Mouse (Mus musculus): ENCODE results near the gene Rab36.

Rab36 gene

GRCm38 (mm10) chr10:75045831-75046230, 9.0 kb downstream of the Rab36 start:
- no peak for DNase-seq (ENCODE audit: low spot score in 2 of 2)

- no peak for DNase-seq (ENCODE audit: low spot score in 2 of 2)
Observed at GRCm38 (mm10) chr10:75048711-75049110, 11.9 kb downstream of the Rab36 start.

- DNase-seq (ENCODE audit: low spot score in 2 of 2): no peak
Observed at GRCm38 (mm10) chr10:75051364-75052074, 14.7 kb downstream of the Rab36 start.

GRCm38 (mm10) chr10:75052902-75053301, 16.0 kb downstream of the Rab36 start:
- no peak for DNase-seq (ENCODE audit: low spot score in 2 of 2)

DNA sequence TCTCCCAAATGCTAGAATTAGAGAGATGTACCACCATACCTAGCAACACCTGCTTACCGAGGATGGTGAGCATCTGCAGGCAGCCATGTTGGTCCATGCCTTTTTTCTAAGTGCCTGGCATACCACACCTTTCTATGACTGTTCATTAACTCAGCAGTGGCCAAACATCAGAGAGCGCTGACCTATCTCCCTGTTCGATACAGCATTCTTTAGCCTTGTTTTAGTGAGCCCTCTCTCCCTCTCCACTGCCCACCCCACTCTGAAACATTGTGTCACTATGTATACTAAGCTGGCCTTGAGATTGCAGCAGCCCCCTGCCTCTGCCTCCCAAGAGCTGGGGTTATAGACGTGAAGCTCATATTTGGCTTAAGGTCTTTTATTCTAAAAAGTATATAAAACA, 16.8 kb downstream of the Rab36 start:
- DNase-seq (ENCODE audit: low spot score in 2 of 2): no peak

- no peak for DNase-seq (ENCODE audit: low spot score in 2 of 2)
Observed at GRCm38 (mm10) chr10:75054125-75054524, 17.3 kb downstream of the Rab36 start.

DNA sequence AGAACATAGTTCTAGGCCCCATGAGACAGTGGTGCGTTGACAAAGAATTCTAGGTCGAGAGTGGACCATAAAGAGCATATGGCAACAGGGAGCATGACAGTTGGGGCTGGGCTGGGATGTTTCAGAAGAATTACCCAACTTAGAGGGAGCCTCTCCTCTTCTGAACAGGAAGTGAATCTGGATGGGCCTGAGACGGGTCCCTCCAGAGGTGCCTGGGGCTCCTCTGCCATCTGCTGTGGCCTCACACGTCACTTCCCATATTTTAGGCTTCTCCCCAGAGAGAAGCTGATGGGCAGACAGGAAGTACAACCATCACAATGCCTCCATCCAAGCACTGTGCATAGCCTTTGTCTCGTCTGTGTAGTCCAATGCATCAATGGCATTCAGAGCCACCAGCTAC, 18.8 kb downstream of the Rab36 start:
- DNase-seq (ENCODE audit: low spot score in 2 of 2): no peak

DNA sequence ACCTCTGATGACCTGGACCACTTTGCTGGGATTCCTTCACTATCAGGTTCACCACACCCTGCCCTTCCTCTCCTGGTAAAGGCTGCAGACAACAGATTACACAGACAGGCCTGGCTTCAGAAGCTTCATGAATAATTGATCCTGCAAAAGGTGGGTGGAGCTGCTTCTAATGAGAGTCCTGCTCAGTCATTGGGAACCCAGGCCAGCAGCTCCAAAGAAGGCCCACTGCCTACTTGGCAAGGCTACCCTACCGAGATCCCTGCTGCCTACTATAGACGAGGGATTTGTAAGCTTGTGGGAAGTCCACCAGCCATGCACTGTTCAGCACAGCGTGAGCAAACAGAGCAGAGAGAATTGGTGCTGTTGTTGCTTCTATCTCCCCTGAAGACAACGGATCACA, 19.4 kb downstream of the Rab36 start:
- DNase-seq (ENCODE audit: low spot score in 2 of 2): peak; percentile 41 to 52

DNA sequence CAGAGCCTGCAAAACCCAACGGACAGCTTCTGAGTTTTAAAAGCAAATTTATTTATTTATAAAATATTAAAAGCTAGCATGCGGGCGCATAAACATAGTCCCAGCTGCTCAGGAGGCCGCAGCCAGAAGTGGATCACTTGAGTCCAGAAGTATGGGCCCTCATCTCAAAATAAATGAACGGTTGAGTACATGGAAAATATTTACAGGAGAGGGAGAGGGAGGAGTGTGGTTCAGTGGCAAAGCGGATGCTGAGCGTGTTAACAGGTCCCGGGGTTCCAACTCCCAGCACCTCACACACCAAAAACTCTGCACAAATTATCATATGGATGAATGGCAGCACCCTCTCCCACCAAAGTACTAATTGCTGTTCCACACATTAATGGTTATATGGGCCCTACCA, 21.5 kb downstream of the Rab36 start:
- DNase-seq (ENCODE audit: low spot score in 2 of 2): no peak

- DNase-seq (ENCODE audit: low spot score in 2 of 2): no peak
Observed at GRCm38 (mm10) chr10:75058761-75059395, 22.0 kb downstream of the Rab36 start.

- DNase-seq (ENCODE audit: low spot score in 2 of 2): peak; percentile 81 to 85
Observed at GRCm38 (mm10) chr10:75059396-75059795, 22.5 kb downstream of the Rab36 start.

DNA sequence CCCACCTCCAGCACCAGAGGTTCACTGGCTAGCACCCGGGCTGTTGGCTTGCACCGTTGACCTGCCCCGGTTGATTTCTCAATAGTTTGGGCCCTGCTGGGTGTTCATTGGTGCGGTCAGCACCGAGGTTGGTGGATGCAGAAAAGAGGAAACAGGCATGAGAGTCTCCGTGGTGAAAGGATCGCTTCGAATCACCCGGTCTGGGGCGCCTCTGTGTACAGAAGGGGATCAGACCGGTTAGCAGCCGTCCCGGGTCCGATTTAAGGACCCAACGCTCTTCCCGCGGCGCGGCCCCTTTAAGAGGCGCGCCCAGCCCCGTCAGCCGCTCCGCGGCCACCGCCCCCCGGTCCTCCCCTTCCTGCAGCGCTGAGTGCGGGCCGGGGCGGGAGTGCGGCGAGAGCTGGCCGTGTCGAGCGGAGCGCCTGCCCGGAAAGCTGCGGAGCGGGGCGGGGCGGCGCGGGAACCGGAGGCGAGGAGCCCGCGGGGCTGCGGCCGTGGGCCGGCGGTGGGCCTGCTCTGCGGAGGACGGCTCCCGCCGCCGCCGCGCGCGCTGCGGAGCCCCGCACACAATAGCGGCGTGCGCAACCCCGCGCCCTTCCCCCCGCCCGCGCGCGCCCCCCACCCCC, 23.5 kb downstream of the Rab36 start, which contains the start of gene Bcr:
TSS of gene Bcr (plus strand) at position 376 of the 626 bp plus-strand sequence.
- peak; percentile 72 to 76 for DNase-seq (ENCODE audit: low spot score in 2 of 2)

- no peak for DNase-seq (ENCODE audit: low spot score in 2 of 2)
Observed at GRCm38 (mm10) chr10:75060843-75061235, 24.0 kb downstream of the Rab36 start.

- peak in 1 of 2 experiments; percentile 37 for DNase-seq (ENCODE audit: low spot score in 2 of 2)
Observed at GRCm38 (mm10) chr10:75061341-75062188, 24.7 kb downstream of the Rab36 start.

DNA sequence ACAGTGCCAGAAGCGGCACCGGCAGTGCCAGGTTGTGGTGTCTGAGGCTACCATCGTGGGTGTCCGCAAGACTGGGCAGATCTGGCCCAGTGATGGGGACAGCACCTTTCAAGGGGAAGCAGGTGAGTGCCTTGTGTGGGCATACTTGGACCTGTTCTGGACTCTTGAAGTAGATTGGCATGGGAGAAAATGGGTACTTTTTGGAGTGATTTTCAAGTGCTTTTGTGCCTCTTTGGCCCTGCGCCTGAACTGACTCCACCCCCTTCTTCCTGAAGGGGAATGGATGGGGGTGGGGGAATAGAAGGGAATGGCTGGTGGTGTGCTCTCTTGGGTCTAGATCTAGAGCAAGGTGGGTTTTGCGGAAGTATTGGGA, 25.3 kb downstream of the Rab36 start:
- no peak for DNase-seq (ENCODE audit: low spot score in 2 of 2)

- no peak for DNase-seq (ENCODE audit: low spot score in 2 of 2)
Observed at GRCm38 (mm10) chr10:75062621-75063020, 25.8 kb downstream of the Rab36 start.

- DNase-seq (ENCODE audit: low spot score in 2 of 2): peak in 1 of 2 experiments; percentile 36
Observed at GRCm38 (mm10) chr10:75063301-75063965, 26.6 kb downstream of the Rab36 start.

- DNase-seq (ENCODE audit: low spot score in 2 of 2): no peak
Observed at GRCm38 (mm10) chr10:75065691-75066090, 28.8 kb downstream of the Rab36 start.

GRCm38 (mm10) chr10:75067446-75067845, 30.6 kb downstream of the Rab36 start:
- no peak for DNase-seq (ENCODE audit: low spot score in 2 of 2)

DNA sequence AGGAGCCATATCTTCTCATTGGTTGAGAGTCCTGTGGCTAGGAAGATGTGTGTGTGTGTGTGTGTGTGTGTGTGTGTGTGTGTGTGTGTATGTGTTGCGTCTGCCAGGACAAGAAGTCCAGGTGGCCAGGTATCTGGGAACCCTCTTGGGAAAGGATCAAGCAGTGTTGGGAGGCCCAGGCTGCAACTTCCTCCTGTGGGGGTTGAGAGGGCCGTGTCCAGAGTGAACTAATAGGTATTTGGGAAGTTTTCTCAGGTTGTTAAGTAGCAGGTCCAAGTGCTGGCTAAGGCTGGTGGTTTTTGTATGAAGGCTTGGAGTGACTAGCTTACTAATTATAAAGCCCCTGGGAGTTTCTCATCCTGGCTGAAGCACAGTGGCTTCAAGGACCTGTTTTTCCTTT, 31.2 kb downstream of the Rab36 start:
- no peak for DNase-seq (ENCODE audit: low spot score in 2 of 2)

DNA sequence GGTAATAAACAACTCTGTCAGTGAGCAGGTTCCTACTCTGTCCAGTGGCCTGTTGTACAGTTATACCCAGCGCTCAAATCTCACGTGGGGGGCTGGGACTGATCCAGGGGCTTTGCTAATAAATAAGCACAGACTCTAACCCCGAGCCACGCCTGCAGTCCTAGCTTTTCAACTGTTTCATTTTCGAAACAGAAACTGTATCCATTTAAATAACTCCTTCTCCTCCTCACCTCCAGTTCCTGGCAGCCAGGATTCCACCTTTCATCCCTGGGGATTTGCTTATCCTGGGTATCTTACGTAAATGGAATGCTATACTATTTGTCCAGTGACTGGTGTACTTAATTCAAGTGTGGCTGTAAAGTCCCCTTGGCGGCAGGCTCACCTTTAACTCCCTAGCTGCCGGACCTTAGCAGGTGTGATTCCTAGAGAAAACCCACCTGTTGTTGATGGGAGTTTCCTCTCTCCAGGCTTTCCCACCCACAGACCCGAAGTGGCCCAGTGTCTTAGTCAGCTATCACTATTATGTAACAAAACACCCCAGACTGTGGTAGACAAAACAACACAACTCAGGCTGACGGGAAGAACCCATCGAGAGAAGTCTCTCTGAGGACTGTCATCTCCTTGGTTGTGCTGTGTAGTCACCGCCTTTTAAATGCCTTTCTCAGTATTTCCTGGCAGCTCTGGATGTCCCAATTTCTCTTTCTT, 31.9 kb downstream of the Rab36 start:
- no peak for DNase-seq (ENCODE audit: low spot score in 2 of 2)
